Mouse (Mus musculus): ENCODE results near the gene Wdr24.

- TF ChIP-seq TCF12 (IDR thresholded peaks at IDR 0.05; ENCODE audit: insufficient read depth, poor library complexity, severe bottlenecking) (no peak), POLR2A (IDR thresholded peaks at IDR 0.05; ENCODE audit: insufficient read length, low read depth) (no peak), E2F4 (IDR thresholded peaks at IDR 0.05; ENCODE audit: insufficient read depth) (no peak), MAX (IDR thresholded peaks at IDR 0.05; ENCODE audit: low read depth) (no peak)
Observed at GRCm38 (mm10) chr17:25869498-25869897, 46.1 kb downstream of the Wdr24 start.
